Mouse (Mus musculus): ENCODE results near the gene Gm10392.

GRCm38 (mm10) chr11:77525804-77526486 is 6.9 kb upstream of the Gm10392 start:
- TF ChIP-seq ZNF384 (IDR thresholded peaks at IDR 0.05; ENCODE audit: low read depth, low read length), result no peak
- TF ChIP-seq MAFK (IDR thresholded peaks at IDR 0.05; ENCODE audit: insufficient read depth, low read depth, low read length), result no peak
- no peak for TF ChIP-seq ZC3H11A (IDR thresholded peaks at IDR 0.05; ENCODE audit: borderline replicate concordance, low read depth, low read length)
- TF ChIP-seq CHD2 (IDR thresholded peaks at IDR 0.05; ENCODE audit: low read depth, low read length), result no peak

Measured in ES-E14 (cell line).